Mouse (Mus musculus) spleen, postnatal 10 days (tissue): ENCODE measurements around the gene Best1.

Source experiments
- DNase-seq, 2 experiments: peaks; one replicate each; pipeline ENCODE4 v3.0.0; 2021 to 2022; ENCODE audit warnings: low spot score in 2 of 2

Gene Best1

DNA sequence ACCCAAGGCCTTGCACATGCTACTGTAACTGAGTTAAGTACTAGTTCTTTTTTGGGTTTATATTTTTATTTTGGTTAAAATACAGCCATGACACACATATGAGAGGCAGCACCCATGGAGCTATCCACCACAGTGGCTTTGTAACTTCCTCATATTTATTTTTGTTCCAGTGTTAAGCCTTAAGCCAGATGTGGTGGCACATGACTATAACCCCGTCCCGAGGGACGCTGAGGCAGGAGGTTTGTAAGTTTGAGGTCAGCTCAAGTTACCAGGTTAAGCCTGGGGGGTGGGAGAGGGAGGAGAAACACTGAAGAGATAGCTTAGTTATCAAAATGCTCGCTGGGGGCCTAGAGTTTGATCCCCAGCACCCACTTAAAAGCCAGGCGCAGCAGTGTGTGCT, 64.9 kb downstream of the Best1 start:
- DNase-seq, result peak in 1 of 2 experiments; percentile 66
